Mouse (Mus musculus) spleen, embryonic (tissue): Measurements from ENCODE around the gene Hmgb1.

Experiments used
- CTCF ChIA-PET: fragments of 350-600 bp; sonication (Branson Sonifier 250); formaldehyde crosslinking; loops from one replicate; lab custom pipeline; 2022; lab: Charles Lee

Gene Hmgb1

GRCm38 (mm10) chr5:149032438-149032837 lies 151.9 kb downstream of the Hmgb1 start:
- CTCF ChIA-PET = no interaction called here

- CTCF ChIA-PET = interaction anchor here (1.2 kb wide), 1 partner anchor 25 kb away, joined by 5 read pairs; no protein-coding TSS in a partner anchor
These were observed 153.0 kb downstream of the Hmgb1 start for GRCm38 (mm10) chr5:149031199-149031750.

- CTCF ChIA-PET = interaction anchor here (0.7 kb wide), 2 partner anchors 9 to 15 kb away, joined by 5 read pairs; no protein-coding TSS in a partner anchor
These were observed 154.2 kb downstream of the Hmgb1 start for GRCm38 (mm10) chr5:149030103-149030502.

- CTCF ChIA-PET = interaction anchor here (0.5 kb wide), 1 partner anchor 12 kb away, joined by 3 read pairs; no protein-coding TSS in a partner anchor
These were observed 155.9 kb downstream of the Hmgb1 start for GRCm38 (mm10) chr5:149028394-149028793.

- CTCF ChIA-PET = no interaction called here
These were observed 156.9 kb downstream of the Hmgb1 start for GRCm38 (mm10) chr5:149027389-149027788.

GRCm38 (mm10) chr5:149021120-149021519 lies 163.2 kb downstream of the Hmgb1 start:
- CTCF ChIA-PET = no interaction called here

- CTCF ChIA-PET = no interaction called here
These were observed 163.6 kb downstream of the Hmgb1 start for GRCm38 (mm10) chr5:149020681-149021062.

- CTCF ChIA-PET = no interaction called here
These were observed 164.1 kb downstream of the Hmgb1 start for GRCm38 (mm10) chr5:149020059-149020680.

- CTCF ChIA-PET = interaction anchor here (1.0 kb wide), 1 partner anchor 12 kb away, joined by 4 read pairs; no protein-coding TSS in a partner anchor
These were observed 166.4 kb downstream of the Hmgb1 start for GRCm38 (mm10) chr5:149017666-149018415.

- CTCF ChIA-PET = no interaction called here
These were observed 167.1 kb downstream of the Hmgb1 start for GRCm38 (mm10) chr5:149017181-149017580.

GRCm38 (mm10) chr5:149016261-149016660 lies 168.0 kb downstream of the Hmgb1 start:
- CTCF ChIA-PET = interaction anchor here (0.7 to 0.8 kb wide), 3 partner anchors 12 to 29 kb away, joined by 3 to 30 read pairs (median 5); no protein-coding TSS in a partner anchor

GRCm38 (mm10) chr5:149015335-149016201 lies 168.7 kb downstream of the Hmgb1 start:
- CTCF ChIA-PET = interaction anchor here (0.6 to 1.4 kb wide), 8 partner anchors 10 to 1180 kb away, joined by 3 to 30 read pairs (median 5); no protein-coding TSS in a partner anchor

- CTCF ChIA-PET = interaction anchor here (0.6 to 1.4 kb wide), 5 partner anchors 10 to 586 kb away, joined by 3 to 18 read pairs (median 4); no protein-coding TSS in a partner anchor
These were observed 169.6 kb downstream of the Hmgb1 start for GRCm38 (mm10) chr5:149014600-149015268.

- CTCF ChIA-PET = interaction anchor here (0.7 to 1.4 kb wide), 3 partner anchors 9 to 321 kb away, joined by 3 to 7 read pairs (median 4); no protein-coding TSS in a partner anchor
These were observed 170.3 kb downstream of the Hmgb1 start for GRCm38 (mm10) chr5:149013817-149014508.

GRCm38 (mm10) chr5:149009111-149009510 lies 175.2 kb downstream of the Hmgb1 start:
- CTCF ChIA-PET = interaction anchor here (0.6 to 0.7 kb wide), 3 partner anchors 10 to 321 kb away, joined by 4 to 5 read pairs (median 4); no protein-coding TSS in a partner anchor

- CTCF ChIA-PET = no interaction called here
These were observed 177.0 kb downstream of the Hmgb1 start for GRCm38 (mm10) chr5:149007295-149007646.

- CTCF ChIA-PET = interaction anchor here (0.5 to 1.2 kb wide), 6 partner anchors 11 to 64 kb away, joined by 3 to 13 read pairs (median 4); no protein-coding TSS in a partner anchor
These were observed 177.7 kb downstream of the Hmgb1 start for GRCm38 (mm10) chr5:149006362-149007294.

GRCm38 (mm10) chr5:149005701-149006361 lies 178.5 kb downstream of the Hmgb1 start:
- CTCF ChIA-PET = interaction anchor here (0.7 to 1.2 kb wide), 7 partner anchors 9 to 28 kb away, joined by 3 to 13 read pairs (median 4); no protein-coding TSS in a partner anchor
